Mouse (Mus musculus): ENCODE measurements at regions not wholly inside any gene's neighbourhood (a gene's known extent, or its start where the extent isn't known, plus 50 kb on each side); places are given as distances from the start of the nearest gene placed in this dataset.

GRCm38 (mm10) chr11:114191661-114192060, 124.8 kb upstream of the Sdk2 start:
- TF ChIP-seq FLI1 (IDR thresholded peaks at IDR 0.05; ENCODE audit: low read length) (no peak), GATA1 (IDR thresholded peaks at IDR 0.05; ENCODE audit: borderline replicate concordance, low read length) (no peak)
